Mouse (Mus musculus) kidney, embryonic 14.5 days (tissue): ENCODE results near the gene Gm4307. TPM values are rescaled to one million over a fixed set of nuclear protein-coding genes. Genes with fewer than 3 reads are reported as not detected.

Experiments
- polyA plus RNA-seq: library from polyadenylated mRNA; unstranded; fragments of >200 nt; fragmentation: Nextera tagmentation; extraction: Ambion mirVana; gene quantifications from 2 replicates; pipeline ENCODE4 v1.2.1, GENCODE M21; 2014

Gm4307 gene
- polyA plus RNA-seq, 1 experiment from 2014 or later, result not detected

Other genes with a start within 250 kb of the Gm4307 start
- gene Gm4301, start 25.7 kb upstream of the Gm4307 start, polyA plus RNA-seq, result not detected in 2 replicates
- gene Gm4302, start 20.5 kb upstream of the Gm4307 start, polyA plus RNA-seq, result not detected in 2 replicates
- not detected in 2 replicates for gene Gm4303, start 15.4 kb upstream of the Gm4307 start, polyA plus RNA-seq
- not detected in 2 replicates for gene Gm4305, start 10.2 kb upstream of the Gm4307 start, polyA plus RNA-seq
- not detected in 2 replicates for gene Gm4312, start 21.2 kb downstream of the Gm4307 start, polyA plus RNA-seq
- 17.8 and 35.1 TPM in 2 replicates for gene Tmtc3, start 126.0 kb downstream of the Gm4307 start, polyA plus RNA-seq
- gene Cep290, start 126.2 kb downstream of the Gm4307 start, polyA plus RNA-seq, result 7.9 and 8.7 TPM in 2 replicates
- 11.9 and 12.4 TPM in 2 replicates for gene 4930430F08Rik, start 229.1 kb downstream of the Gm4307 start, polyA plus RNA-seq
- not detected in 2 replicates for gene 1700017N19Rik, start 229.1 kb downstream of the Gm4307 start, polyA plus RNA-seq